Mouse (Mus musculus) bone marrow, adult 2 months (tissue): ENCODE measurements around the gene Rptor. TPM values are rescaled to one million over a fixed set of nuclear protein-coding genes. Genes with fewer than 3 reads are reported as not detected.

ENCODE experiments used
- H3K27ac ChIP-seq: fragments of 200-500 bp; 2 replicates; pipeline ENCODE4 v1.5.1; 2012; ENCODE audit warnings: low read depth, mild to moderate bottlenecking, control low read depth, inconsistent platforms, low read length; ENCODE audit not compliant: control insufficient read depth, poor library complexity, insufficient read depth
- H3K4me1 ChIP-seq: fragments of 200-500 bp; 2 replicates; pipeline ENCODE4 v1.6.1; 2011; ENCODE audit warnings: low read length; ENCODE audit not compliant: control insufficient read depth, insufficient read depth
- H3K4me3 ChIP-seq: fragments of 200-500 bp; replicated peaks from 2 replicates; pipeline ENCODE3; 2011; ENCODE audit warnings: mild to moderate bottlenecking, low read depth, low read length, control low read depth; ENCODE audit not compliant: control insufficient read depth
- CTCF ChIP-seq: fragments of 200-500 bp; IDR thresholded peaks from 2 replicates; pipeline ENCODE4 v1.5.1; 2011; ENCODE audit warnings: low read length, control low read depth; ENCODE audit not compliant: control insufficient read depth, insufficient read depth
- POLR2A ChIP-seq: fragments of 200-500 bp; IDR thresholded peaks from 2 replicates; pipeline ENCODE4 v1.6.1; 2011; ENCODE audit warnings: low read depth, mild to moderate bottlenecking, control low read depth, low read length, borderline replicate concordance; ENCODE audit not compliant: control insufficient read depth
- WGBS: fragments of 180-500 bp; shearing (Covaris S2); methylation state at CpG from one replicate; pipeline ENCODE4 v1.1.7; 2018; 5-methylcytosine and 5-hydroxymethylcytosine counted together
- polyA plus RNA-seq: library from polyadenylated mRNA; stranded (reverse); fragments of >200 nt; gene quantifications from 2 replicates; pipeline ENCODE4 v1.2.4, GENCODE M21; 2011; ENCODE audit warnings: low replicate concordance; ENCODE audit not compliant: missing spikeins, insufficient read depth, insufficient read length

The Rptor gene
- polyA plus RNA-seq, 1 experiment = 15.6 TPM

- no peak overlapping the region for H3K4me3 ChIP-seq
- TF ChIP-seq POLR2A (no peak), CTCF (no peak)
- 86% methylated on average over 10 of the region's 10 CpGs for WGBS
- H3K4me1 ChIP-seq = no peaks in the 10 kb centered on the region
- no peak overlapping the region for H3K27ac ChIP-seq
Measured at GRCm38 (mm10) chr11:119839411-119840342, 237.0 kb downstream of the Rptor start.

- no peaks in the 10 kb centered on the region for H3K4me1 ChIP-seq
- 86% methylated on average over 6 of the region's 6 CpGs for WGBS
- no peak overlapping the region for H3K27ac ChIP-seq
- TF ChIP-seq POLR2A = no peak
- TF ChIP-seq CTCF = no peak
- no peak overlapping the region for H3K4me3 ChIP-seq
Measured at GRCm38 (mm10) chr11:119846608-119847007, 243.9 kb downstream of the Rptor start.

GRCm38 (mm10) chr11:119847076-119847475, 244.4 kb downstream of the Rptor start:
- H3K4me3 ChIP-seq = no peak overlapping the region
- TF ChIP-seq CTCF = no peak
- no peak for TF ChIP-seq POLR2A
- no peaks in the 10 kb centered on the region for H3K4me1 ChIP-seq
- WGBS = 67% methylated on average over 3 of the region's 3 CpGs
- H3K27ac ChIP-seq = no peak overlapping the region

GRCm38 (mm10) chr11:119847569-119847968, 244.9 kb downstream of the Rptor start:
- TF ChIP-seq CTCF = no peak
- TF ChIP-seq POLR2A = no peak
- Histone ChIP-seq H3K27ac (no peak overlapping the region), H3K4me3 (no peak overlapping the region), H3K4me1 (no peaks in the 10 kb centered on the region)
- 81% methylated on average over 3 of the region's 3 CpGs for WGBS

- H3K27ac ChIP-seq = no peak overlapping the region
- H3K4me1 ChIP-seq = no peaks in the 10 kb centered on the region
- no peak for TF ChIP-seq CTCF
- TF ChIP-seq POLR2A = no peak
- no peak overlapping the region for H3K4me3 ChIP-seq
- 87% methylated on average over 5 of the region's 5 CpGs for WGBS
Measured at GRCm38 (mm10) chr11:119848189-119848588, 245.5 kb downstream of the Rptor start.

- 12% methylated on average over 7 of the region's 7 CpGs for WGBS
- no peak for TF ChIP-seq POLR2A
- TF ChIP-seq CTCF = no peak
- Histone ChIP-seq H3K27ac (peak overlapping the region; percentile 52; the same call in 1 of the 2 replicates), H3K4me1 (no peaks in the 10 kb centered on the region), H3K4me3 (no peak overlapping the region)
Measured at GRCm38 (mm10) chr11:119855999-119856398, 253.3 kb downstream of the Rptor start.

- WGBS = 65% methylated on average over 8 of the region's 8 CpGs
- no peak overlapping the region for H3K27ac ChIP-seq
- no peak overlapping the region for H3K4me3 ChIP-seq
- TF ChIP-seq POLR2A (no peak), CTCF (no peak)
- no peaks in the 10 kb centered on the region; the same call in 1 of the 2 replicates for H3K4me1 ChIP-seq
Measured at GRCm38 (mm10) chr11:119862523-119863299, 260.0 kb downstream of the Rptor start.

- Histone ChIP-seq H3K27ac (peak overlapping the region; percentile 17; the same call in 1 of the 2 replicates), H3K4me3 (peak overlapping the region; percentile 62), H3K4me1 (no peaks in the 10 kb centered on the region; the same call in 1 of the 2 replicates)
- TF ChIP-seq CTCF (no peak), POLR2A (no peak)
- WGBS = 18% methylated on average over 10 of the region's 10 CpGs
Measured at GRCm38 (mm10) chr11:119863421-119863821, 260.7 kb downstream of the Rptor start.
